9 mouse cellular contexts compared by ENCODE assay signal in the genomic region with DNA sequence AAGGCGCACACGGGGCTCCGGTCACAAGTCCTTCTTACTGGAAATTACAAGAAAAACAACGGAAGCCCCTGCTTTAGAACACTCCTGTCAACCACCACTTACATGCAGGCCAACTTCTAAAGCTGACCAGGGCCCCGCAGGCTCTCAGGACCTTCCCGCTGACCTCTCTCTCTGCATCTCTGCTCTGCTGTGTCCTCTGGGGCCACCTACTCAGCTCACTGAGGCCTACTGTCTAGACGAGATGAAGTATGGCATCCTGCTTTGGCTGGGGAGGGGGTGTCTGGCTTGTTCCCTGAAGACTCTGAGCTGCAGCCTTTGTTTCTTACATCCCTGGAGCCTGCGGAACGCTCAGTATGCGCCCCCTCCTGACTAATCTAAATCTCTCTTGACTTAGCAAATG.
DNase-seq lines count a peak whose midpoint lies in the region; ATAC-seq lines count a peak whose summit lies in the region.
"Had no signal": no experiment of that assay in that cellular context is flagged by ENCODE, and none has a peak within 500 bp of the region (broad histone marks: within the 10 kb centered on the region; RNA-seq: fewer than 3 reads in every experiment).

No protein-coding gene starts in this region.

- DNase-seq in kidney, postnatal 10 days = peak; percentile 70
- DNase-seq in kidney, adult 8-10 months = no peak
- no peak for DNase-seq in adipocyte (ENCODE audit: low spot score)
- DNase-seq in right cerebral cortex, adult 2 months (ENCODE audit: low spot score in 2 of 2) = no peak
- DNase-seq in adrenal gland, postnatal 36 days = no peak
- DNase-seq: thymus, postnatal 14 days had no signal

- 14% methylated on average over 10 of the region's 10 CpGs for WGBS in embryonic facial prominence, embryonic 12.5 days
- WGBS in intestine, embryonic 16.5 days = 29% methylated on average over 10 of the region's 10 CpGs
- WGBS in neural tube, embryonic 12.5 days = 19% methylated on average over 10 of the region's 10 CpGs

- H3K9me3 ChIP-seq in embryonic facial prominence, embryonic 12.5 days = no peaks in the 10 kb centered on the region
- no peaks in the 10 kb centered on the region for H3K9me3 ChIP-seq in intestine, embryonic 16.5 days (ENCODE audit: control insufficient read depth, low read length)
- no peaks in the 10 kb centered on the region for H3K9me3 ChIP-seq in neural tube, embryonic 12.5 days

- H3K36me3 ChIP-seq in embryonic facial prominence, embryonic 12.5 days = peaks cover 13% of the 10 kb centered on the region
- no peaks in the 10 kb centered on the region for H3K36me3 ChIP-seq in intestine, embryonic 16.5 days (ENCODE audit: control insufficient read depth, insufficient read depth, low read length)
- H3K36me3 ChIP-seq in neural tube, embryonic 12.5 days = peaks cover 11% of the 10 kb centered on the region

- no peak overlapping the region for H3K4me3 ChIP-seq in embryonic facial prominence, embryonic 12.5 days
- H3K4me3 ChIP-seq in intestine, embryonic 16.5 days (ENCODE audit: low read length) = no peak overlapping the region
- H3K4me3 ChIP-seq in neural tube, embryonic 12.5 days = no peak overlapping the region

- no peak overlapping the region for H3K9ac ChIP-seq in embryonic facial prominence, embryonic 12.5 days
- H3K9ac ChIP-seq in intestine, embryonic 16.5 days (ENCODE audit: low read depth, low read length) = no peak overlapping the region
- H3K9ac ChIP-seq in neural tube, embryonic 12.5 days = no peak overlapping the region

- peak overlapping the region; percentile 91 for H3K27ac ChIP-seq in embryonic facial prominence, embryonic 12.5 days
- peak overlapping the region; percentile 38 for H3K27ac ChIP-seq in intestine, embryonic 16.5 days (ENCODE audit: low read length)
- peak overlapping the region; percentile 38; the same call in 1 of the 2 replicates for H3K27ac ChIP-seq in neural tube, embryonic 12.5 days

- peak overlapping the region; percentile 16 for H3K4me2 ChIP-seq in embryonic facial prominence, embryonic 12.5 days (replicated peaks)
- no peak overlapping the region for H3K4me2 ChIP-seq in intestine, embryonic 16.5 days (ENCODE audit: low read depth, low read length)
- 0 out of 2 replicates have a peak overlapping the region, but pooled peaks have one; percentile 12 for H3K4me2 ChIP-seq in neural tube, embryonic 12.5 days (replicated peaks)

- ATAC-seq in embryonic facial prominence, embryonic 12.5 days (ENCODE audit: insufficient number of reproducible peaks, insufficient read depth, low FRiP score, low TSS enrichment) = peak; percentile 79; the same call in 1 of the 2 replicates
- ATAC-seq in intestine, embryonic 16.5 days = peak; percentile 75
- ATAC-seq in neural tube, embryonic 12.5 days (ENCODE audit: low FRiP score, low read depth) = peak; percentile 63

- peaks cover 49% of the 10 kb centered on the region for H3K4me1 ChIP-seq in embryonic facial prominence, embryonic 12.5 days
- H3K4me1 ChIP-seq in intestine, embryonic 16.5 days (ENCODE audit: control insufficient read depth, insufficient read depth, low read length) = peaks cover 11% of the 10 kb centered on the region
- peaks cover 20% of the 10 kb centered on the region for H3K4me1 ChIP-seq in neural tube, embryonic 12.5 days

- no peaks in the 10 kb centered on the region for H3K27me3 ChIP-seq in embryonic facial prominence, embryonic 12.5 days
- H3K27me3 ChIP-seq in intestine, embryonic 16.5 days (replicated peaks; ENCODE audit: control insufficient read depth, insufficient read depth, low read length) = no peaks in the 10 kb centered on the region
- no peaks in the 10 kb centered on the region for H3K27me3 ChIP-seq in neural tube, embryonic 12.5 days (replicated peaks)

Comparison
In these comparisons a context has a peak if more than half of its experiments do, and no peak if none do; other contexts are left out.
1. H3K27ac ChIP-seq: peak in every context shown above with its lines; median percentile 91 in embryonic facial prominence, embryonic 12.5 days; 38 in intestine, embryonic 16.5 days; 38 in neural tube, embryonic 12.5 days.